Mouse (Mus musculus) liver, embryonic 14.5 days (tissue): ENCODE measurements around the gene Gm49395. TPM values are rescaled to one million over a fixed set of nuclear protein-coding genes. Genes with fewer than 3 reads are reported as not detected.

Source experiments
- ATAC-seq: fragments of 200-750 bp; cut with Nextera tagmentation; 2 replicates; pipeline ENCODE4 v1.8.0; 2017; ENCODE audit warnings: moderate number of reproducible peaks, mild to moderate bottlenecking, moderate library complexity; ENCODE audit not compliant: insufficient read depth
- DNase-seq, 3 experiments: peaks; one replicate each; pipeline ENCODE4 v3.0.0-alpha.2; 2012 to 2013; ENCODE audit warnings: low read depth in 3 of 3, low spot score in 3 of 3
- H3K27ac ChIP-seq: fragments of 300-500 bp; sonication (generic); 2 replicates; pipeline ENCODE4 v1.5.1; 2014; ENCODE audit warnings: moderate library complexity, mild to moderate bottlenecking, control low read depth, inconsistent platforms
- H3K27me3 ChIP-seq: fragments of 300-500 bp; sonication (generic); 2 replicates; pipeline ENCODE4 v1.6.1; 2014; ENCODE audit warnings: mild to moderate bottlenecking, low read length, moderate library complexity; ENCODE audit not compliant: control insufficient read depth, insufficient read depth
- H3K36me3 ChIP-seq: fragments of 300-500 bp; sonication (generic); replicated peaks from 2 replicates; pipeline ENCODE4 v1.6.1; 2014; ENCODE audit warnings: low read depth; ENCODE audit not compliant: control insufficient read depth, insufficient read depth
- H3K4me1 ChIP-seq, 2 experiments: fragments of 200-500 bp in 1 of 2; fragments of 300-500 bp in 1 of 2; sonication (generic) in 1 of 2; replicated peaks; 2 replicates each; pipeline ENCODE4 v1.6.1; 2012 to 2014; ENCODE audit warnings: antibody characterized with exemption in 1 of 2, inconsistent platforms in 1 of 2, low read length in 1 of 2; ENCODE audit not compliant: control insufficient read depth in 2 of 2, insufficient read depth in 2 of 2
- H3K4me2 ChIP-seq: fragments of 300-500 bp; sonication (generic); 2 replicates; pipeline ENCODE4 v1.6.1; 2014; ENCODE audit warnings: low read depth, mild to moderate bottlenecking, control low read depth, moderate library complexity
- H3K4me3 ChIP-seq, 2 experiments: fragments of 200-500 bp in 1 of 2; fragments of 300-500 bp in 1 of 2; sonication (generic) in 1 of 2; 2 replicates each; pipeline ENCODE4 v1.5.1; 2012 to 2014; ENCODE audit warnings: low read depth in 2 of 2, low read length in 2 of 2, mild to moderate bottlenecking in 2 of 2, control low read depth in 1 of 2, inconsistent platforms in 1 of 2, moderate library complexity in 1 of 2; ENCODE audit not compliant: insufficient read depth in 1 of 2
- H3K9ac ChIP-seq: fragments of 300-500 bp; sonication (generic); replicated peaks from 2 replicates; pipeline ENCODE4 v1.6.1; 2014; ENCODE audit warnings: mild to moderate bottlenecking, control low read depth, moderate library complexity
- H3K9me3 ChIP-seq: fragments of 300-500 bp; sonication (generic); 2 replicates; pipeline ENCODE4 v1.6.1; 2016; ENCODE audit warnings: low read length, mixed read lengths; ENCODE audit not compliant: control insufficient read depth
- CTCF ChIP-seq: IDR thresholded peaks from 2 replicates; pipeline ENCODE4 v1.5.1; 2016; ENCODE audit warnings: antibody characterized with exemption, low read depth, control low read depth
- EP300 ChIP-seq: IDR thresholded peaks from 2 replicates; pipeline ENCODE4 v1.6.1; 2016; ENCODE audit warnings: antibody characterized with exemption, low read depth
- whole genome bisulfite sequencing: fragments of 180-500 bp; shearing (Covaris S2); extraction: QIAGEN DNeasy Blood & Tissue Kit; methylation state at CpG from one replicate; pipeline ENCODE4 v1.1.7; 2014; ENCODE audit not compliant: insufficient replicate concordance; 5-methylcytosine and 5-hydroxymethylcytosine counted together
- polyA plus RNA-seq, 2 experiments: library from polyadenylated mRNA; depleted of rRNA in 1 of 2; stranded (reverse) in 1 of 2; unstranded in 1 of 2; fragments of >200 nt; fragmentation: Nextera tagmentation in 1 of 2; extraction: Ambion mirVana in 1 of 2; gene quantifications; 2 replicates each; pipeline versions ENCODE4 v1.2.1 to v1.2.3; 2012 to 2014

Gene Gm49395
- polyA plus RNA-seq, 2 experiments: 0.58 to 3.2 TPM

GRCm38 (mm10) chr13:115002155-115002554 lies 99.6 kb downstream of the Gm49395 start:
- DNase-seq (no peak), ATAC-seq (no peak)
- Histone ChIP-seq H3K4me3 (no peak overlapping the region), H3K27ac (no peak overlapping the region), H3K9ac (no peak overlapping the region), H3K4me1 (no peaks in the 10 kb centered on the region), H3K4me2 (no peak overlapping the region), H3K36me3 (no peaks in the 10 kb centered on the region), H3K27me3 (no peaks in the 10 kb centered on the region), H3K9me3 (no peaks in the 10 kb centered on the region)
- WGBS: 66% methylated on average over 5 of the region's 5 CpGs
- TF ChIP-seq CTCF (no peak), EP300 (no peak)

- H3K9me3 ChIP-seq: no peaks in the 10 kb centered on the region
- 39% methylated on average over 4 of the region's 4 CpGs for WGBS
- H3K4me2 ChIP-seq: no peak overlapping the region
- ATAC-seq (no peak), DNase-seq (no peak)
- no peaks in the 10 kb centered on the region for H3K36me3 ChIP-seq
- no peak overlapping the region for H3K9ac ChIP-seq
- H3K27ac ChIP-seq: no peak overlapping the region
- H3K4me3 ChIP-seq: no peak overlapping the region
- H3K27me3 ChIP-seq: no peaks in the 10 kb centered on the region
- TF ChIP-seq CTCF (no peak), EP300 (no peak)
- H3K4me1 ChIP-seq: no peaks in the 10 kb centered on the region
Observed at GRCm38 (mm10) chr13:114999582-114999981, 102.1 kb downstream of the Gm49395 start.

- no peaks in the 10 kb centered on the region for H3K4me1 ChIP-seq
- 73% methylated on average over 10 of the region's 10 CpGs for WGBS
- H3K36me3 ChIP-seq: no peaks in the 10 kb centered on the region
- no peak overlapping the region for H3K4me3 ChIP-seq
- no peaks in the 10 kb centered on the region for H3K27me3 ChIP-seq
- no peak overlapping the region for H3K27ac ChIP-seq
- no peak for TF ChIP-seq CTCF
- no peak for TF ChIP-seq EP300
- H3K9ac ChIP-seq: no peak overlapping the region
- no peaks in the 10 kb centered on the region for H3K9me3 ChIP-seq
- H3K4me2 ChIP-seq: no peak overlapping the region
- ATAC-seq: no peak
- DNase-seq: no peak
Observed at GRCm38 (mm10) chr13:114998100-114998499, 103.6 kb downstream of the Gm49395 start.

GRCm38 (mm10) chr13:114992260-114993014 lies 109.3 kb downstream of the Gm49395 start:
- no peaks in the 10 kb centered on the region for H3K4me1 ChIP-seq
- no peak for DNase-seq
- H3K9me3 ChIP-seq: no peaks in the 10 kb centered on the region
- ATAC-seq: no peak
- no peak for TF ChIP-seq EP300
- no peak for TF ChIP-seq CTCF
- H3K9ac ChIP-seq: no peak overlapping the region
- no peaks in the 10 kb centered on the region for H3K27me3 ChIP-seq
- H3K36me3 ChIP-seq: no peaks in the 10 kb centered on the region
- WGBS: 64% methylated on average over 14 of the region's 14 CpGs
- no peak overlapping the region for H3K27ac ChIP-seq
- no peak overlapping the region for H3K4me3 ChIP-seq
- no peak overlapping the region for H3K4me2 ChIP-seq

GRCm38 (mm10) chr13:114987668-114988067 lies 114.1 kb downstream of the Gm49395 start:
- H3K9me3 ChIP-seq: no peaks in the 10 kb centered on the region
- no peak overlapping the region for H3K4me3 ChIP-seq
- DNase-seq (no peak), ATAC-seq (no peak)
- TF ChIP-seq EP300: no peak
- no peak for TF ChIP-seq CTCF
- no peaks in the 10 kb centered on the region for H3K27me3 ChIP-seq
- no peaks in the 10 kb centered on the region for H3K4me1 ChIP-seq
- no peak overlapping the region for H3K27ac ChIP-seq
- H3K9ac ChIP-seq: no peak overlapping the region
- H3K36me3 ChIP-seq: no peaks in the 10 kb centered on the region
- WGBS: 45% methylated on average over 6 of the region's 6 CpGs
- H3K4me2 ChIP-seq: no peak overlapping the region
